In the genomic region with DNA sequence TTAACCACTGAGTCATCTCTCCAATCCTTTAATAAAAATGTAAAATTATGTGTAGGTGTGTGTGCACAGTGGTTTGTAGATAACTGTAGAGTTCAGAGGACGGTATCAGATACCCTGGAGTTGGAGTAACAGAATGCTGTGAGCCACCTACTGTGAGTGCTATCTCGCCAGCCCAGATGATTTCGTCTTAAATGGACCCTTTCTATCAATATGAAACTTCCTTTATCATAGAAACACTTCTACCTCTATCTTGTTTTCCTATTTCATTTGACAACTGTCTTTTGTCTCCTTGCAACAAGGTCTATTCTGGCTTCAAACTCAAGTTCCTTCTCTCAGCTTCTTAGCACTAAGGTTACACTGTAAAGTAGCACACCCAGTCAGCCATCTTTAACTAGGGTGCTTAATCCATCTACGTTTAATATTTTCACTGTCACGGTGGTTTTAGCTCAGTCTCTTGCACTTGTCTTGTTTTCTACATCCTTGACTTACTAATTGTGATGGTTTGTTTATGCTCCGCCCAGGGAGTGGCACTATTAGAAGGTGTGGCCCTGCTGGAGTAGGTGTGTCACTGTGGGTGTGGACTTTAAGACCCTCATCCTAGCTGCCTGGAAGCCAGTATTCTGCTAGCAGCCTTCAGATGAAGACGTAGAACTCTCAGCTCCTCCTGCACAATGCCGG, we compare ENCODE assay signal across 22 mouse cellular contexts. TPM values are rescaled to one million over a fixed set of nuclear protein-coding genes. Genes with fewer than 3 reads are reported as not detected.
DNase-seq lines count a peak whose midpoint lies in the region; ATAC-seq and TF ChIP-seq lines count a peak whose summit lies in the region.
"Had no signal": no experiment of that assay in that cellular context is flagged by ENCODE, and none has a peak within 500 bp of the region (broad histone marks: within the 10 kb centered on the region; RNA-seq: fewer than 3 reads in every experiment).

No protein-coding gene starts in this region.

- no peak overlapping the region for H3K27ac ChIP-seq in stomach, embryonic 15.5 days
- H3K27ac ChIP-seq in stomach, postnatal 0 days (replicated peaks), result no peak overlapping the region
- peak overlapping the region; percentile 83 for H3K27ac ChIP-seq in liver, embryonic 14.5 days
- H3K27ac ChIP-seq in kidney, embryonic 14.5 days (ENCODE audit: low read depth, low read length), result no peak overlapping the region
- H3K27ac ChIP-seq in hindbrain, postnatal 0 days, result no peak overlapping the region
- H3K27ac ChIP-seq: embryonic facial prominence, embryonic 15.5 days; forebrain, embryonic 12.5 days; gastrocnemius, adult 2 months; hindbrain, embryonic 12.5 days had no signal

- 0 out of 2 replicates have a peak, but pooled peaks cover 2% of the 10 kb centered on the region for H3K4me1 ChIP-seq in stomach, embryonic 15.5 days
- H3K4me1 ChIP-seq in stomach, postnatal 0 days (replicated peaks; ENCODE audit: control insufficient read depth, insufficient read depth), result no peaks in the 10 kb centered on the region
- peaks cover 24 to 37% of the 10 kb centered on the region in 2 experiments for H3K4me1 ChIP-seq in liver, embryonic 14.5 days (replicated peaks; ENCODE audit: control insufficient read depth in 2 of 2, insufficient read depth in 2 of 2, low read length in 1 of 2)
- H3K4me1 ChIP-seq in kidney, embryonic 14.5 days (ENCODE audit: control insufficient read depth, insufficient read depth, low read length), result no peaks in the 10 kb centered on the region
- no peaks in the 10 kb centered on the region for H3K4me1 ChIP-seq in hindbrain, postnatal 0 days (ENCODE audit: insufficient read depth, low read length)
- H3K4me1 ChIP-seq: embryonic facial prominence, embryonic 15.5 days; forebrain, embryonic 12.5 days; hindbrain, embryonic 12.5 days had no signal

- H3K9ac ChIP-seq in stomach, embryonic 15.5 days, result no peak overlapping the region
- no peak overlapping the region for H3K9ac ChIP-seq in stomach, postnatal 0 days (ENCODE audit: low read length)
- no peak overlapping the region for H3K9ac ChIP-seq in liver, embryonic 14.5 days (replicated peaks)
- no peak overlapping the region for H3K9ac ChIP-seq in kidney, embryonic 14.5 days (ENCODE audit: low read depth, low read length)
- H3K9ac ChIP-seq in hindbrain, postnatal 0 days (replicated peaks; ENCODE audit: low read length), result no peak overlapping the region
- H3K9ac ChIP-seq: embryonic facial prominence, embryonic 15.5 days; forebrain, embryonic 12.5 days; heart, embryonic 12.5 days; hindbrain, embryonic 12.5 days had no signal

- H3K36me3 ChIP-seq in stomach, embryonic 15.5 days, result no peaks in the 10 kb centered on the region
- H3K36me3 ChIP-seq in stomach, postnatal 0 days (ENCODE audit: control insufficient read depth, insufficient read depth, low read length), result no peaks in the 10 kb centered on the region
- H3K36me3 ChIP-seq in liver, embryonic 14.5 days (replicated peaks; ENCODE audit: control insufficient read depth, insufficient read depth, low read depth), result peaks cover 4% of the 10 kb centered on the region
- peaks cover 4% of the 10 kb centered on the region; the same call in 1 of the 2 replicates for H3K36me3 ChIP-seq in kidney, embryonic 14.5 days (ENCODE audit: control insufficient read depth, insufficient read depth, low read length)
- no peaks in the 10 kb centered on the region for H3K36me3 ChIP-seq in hindbrain, postnatal 0 days (ENCODE audit: insufficient read depth, low read length)
- H3K36me3 ChIP-seq: hindbrain, embryonic 12.5 days had no signal

- H3K27me3 ChIP-seq in stomach, embryonic 15.5 days (replicated peaks), result no peaks in the 10 kb centered on the region
- no peaks in the 10 kb centered on the region for H3K27me3 ChIP-seq in stomach, postnatal 0 days (ENCODE audit: control insufficient read depth, insufficient read depth, low read length)
- no peaks in the 10 kb centered on the region for H3K27me3 ChIP-seq in liver, embryonic 14.5 days (ENCODE audit: control insufficient read depth, insufficient read depth, low read length)
- no peaks in the 10 kb centered on the region for H3K27me3 ChIP-seq in kidney, embryonic 14.5 days (ENCODE audit: control insufficient read depth, insufficient read depth, low read length)
- no peaks in the 10 kb centered on the region for H3K27me3 ChIP-seq in hindbrain, postnatal 0 days (ENCODE audit: insufficient read depth, low read length)
- H3K27me3 ChIP-seq: embryonic facial prominence, embryonic 15.5 days; forebrain, embryonic 12.5 days; heart, embryonic 12.5 days; hindbrain, embryonic 12.5 days had no signal

- TF ChIP-seq CTCF in stomach, postnatal 0 days (IDR thresholded peaks at IDR 0.05; ENCODE audit: low read depth), result no peak
- TF ChIP-seq CTCF in liver, embryonic 14.5 days (IDR thresholded peaks at IDR 0.05; ENCODE audit: low read depth), result no peak
- no peak for TF ChIP-seq CTCF in hindbrain, postnatal 0 days (IDR thresholded peaks at IDR 0.05; ENCODE audit: low read depth)

- WGBS in stomach, embryonic 15.5 days, result 81% methylated on average over 8 of the region's 8 CpGs
- WGBS in stomach, postnatal 0 days, result 85% methylated on average over 8 of the region's 8 CpGs
- WGBS in liver, embryonic 14.5 days (ENCODE audit: insufficient replicate concordance), result 33% methylated on average over 8 of the region's 8 CpGs
- 94% methylated on average over 8 of the region's 8 CpGs for WGBS in kidney, embryonic 14.5 days
- 94% methylated on average over 8 of the region's 8 CpGs for WGBS in hindbrain, postnatal 0 days

- ATAC-seq in stomach, embryonic 15.5 days (ENCODE audit: insufficient read depth, low FRiP score, low read depth), result peak; percentile 58; the same call in 1 of the 2 replicates
- no peak for ATAC-seq in stomach, postnatal 0 days (ENCODE audit: low FRiP score, low TSS enrichment)
- peak; percentile 75 for ATAC-seq in erythroblast, adult 5-6 weeks (replicated peaks; ENCODE audit: low FRiP score, poor library complexity, severe bottlenecking)
- peak; percentile 95 for ATAC-seq in liver, embryonic 14.5 days (ENCODE audit: insufficient read depth)
- no peak for ATAC-seq in kidney, embryonic 14.5 days (ENCODE audit: low FRiP score, low TSS enrichment)
- ATAC-seq in hindbrain, postnatal 0 days, result no peak

- DNase-seq in stomach, postnatal 0 days (ENCODE audit: low spot score), result no peak
- peak; percentile 75 to 78 (median 78) for DNase-seq in liver, embryonic 14.5 days (ENCODE audit: low read depth in 3 of 3, low spot score in 3 of 3)
- no peak for DNase-seq in urinary bladder, postnatal 36 days (ENCODE audit: low spot score in 2 of 2)
- no peak for DNase-seq in spleen, postnatal 4 days (ENCODE audit: low spot score in 2 of 2)
- no peak for DNase-seq in hindbrain, postnatal 0 days (ENCODE audit: low spot score)
- DNase-seq: adrenal gland, adult 8-10 months; cerebellum, adult 11-12 months; cerebellum, postnatal 25 days; gastrocnemius, adult 2 months; heart, postnatal 14 days; kidney, adult 8-10 months; lung, adult 2 months; lung, postnatal 4 days; retina, postnatal 1 day had no signal

- H3K4me2 ChIP-seq in stomach, embryonic 15.5 days, result no peak overlapping the region
- H3K4me2 ChIP-seq in stomach, postnatal 0 days (replicated peaks; ENCODE audit: low read depth), result no peak overlapping the region
- peak overlapping the region; percentile 48 for H3K4me2 ChIP-seq in liver, embryonic 14.5 days (ENCODE audit: low read depth)
- no peak overlapping the region for H3K4me2 ChIP-seq in kidney, embryonic 14.5 days (replicated peaks; ENCODE audit: low read depth, low read length)
- H3K4me2 ChIP-seq in hindbrain, postnatal 0 days (ENCODE audit: low read depth, low read length), result no peak overlapping the region
- H3K4me2 ChIP-seq: embryonic facial prominence, embryonic 15.5 days; forebrain, embryonic 12.5 days; heart, embryonic 12.5 days; hindbrain, embryonic 12.5 days; midbrain, embryonic 11.5 days had no signal

- H3K9me3 ChIP-seq in stomach, embryonic 15.5 days, result no peaks in the 10 kb centered on the region
- H3K9me3 ChIP-seq in stomach, postnatal 0 days (ENCODE audit: control insufficient read depth, low read length), result no peaks in the 10 kb centered on the region
- H3K9me3 ChIP-seq in liver, embryonic 14.5 days (ENCODE audit: control insufficient read depth, low read length), result no peaks in the 10 kb centered on the region; the same call in 1 of the 2 replicates
- H3K9me3 ChIP-seq in kidney, embryonic 14.5 days (ENCODE audit: control insufficient read depth, low read length), result no peaks in the 10 kb centered on the region
- no peaks in the 10 kb centered on the region for H3K9me3 ChIP-seq in hindbrain, postnatal 0 days (ENCODE audit: low read length)
- H3K9me3 ChIP-seq: embryonic facial prominence, embryonic 15.5 days; forebrain, embryonic 12.5 days; heart, embryonic 12.5 days; hindbrain, embryonic 12.5 days had no signal

- no peak for TF ChIP-seq EP300 in stomach, postnatal 0 days (optimal IDR thresholded peaks at IDR 0.05)
- TF ChIP-seq EP300 in liver, embryonic 14.5 days (IDR thresholded peaks at IDR 0.05; ENCODE audit: low read depth), result peak; percentile 87

- H3K4me3 ChIP-seq in stomach, embryonic 15.5 days (replicated peaks), result no peak overlapping the region
- no peak overlapping the region for H3K4me3 ChIP-seq in stomach, postnatal 0 days (ENCODE audit: low read depth, low read length)
- H3K4me3 ChIP-seq in liver, embryonic 14.5 days (ENCODE audit: insufficient read depth in 1 of 2, low read depth in 2 of 2, low read length in 2 of 2), result no peak overlapping the region
- no peak overlapping the region for H3K4me3 ChIP-seq in kidney, embryonic 14.5 days (ENCODE audit: low read length)
- no peak overlapping the region for H3K4me3 ChIP-seq in hindbrain, postnatal 0 days (ENCODE audit: low read length)
- H3K4me3 ChIP-seq: embryonic facial prominence, embryonic 15.5 days; forebrain, embryonic 12.5 days; gastrocnemius, adult 2 months; heart, embryonic 12.5 days; hindbrain, embryonic 12.5 days had no signal

RNA-seq across cellular contexts. Expression of gene Phactr4, which starts 31.1 kb away (rescaled TPM):
- 21.1 and 22.6 TPM in 2 replicates for polyA plus RNA-seq in stomach, embryonic 15.5 days (2015; fragmentation: Nextera tagmentation; extraction: Ambion mirVana)
- polyA plus RNA-seq in stomach, postnatal 0 days (2015; fragmentation: Nextera tagmentation; extraction: Ambion mirVana), result 17.6 and 20.6 TPM in 2 replicates
- total RNA-seq in erythroblast, adult 5-6 weeks (2015; ENCODE audit: low replicate concordance), result 8.8 and 16.9 TPM in 2 replicates
- 14.1 and 28.0 TPM in 2 replicates for total RNA-seq in erythroblast, adult 5-6 weeks (2017; ENCODE audit: low replicate concordance)
- polyA plus RNA-seq in liver, embryonic 14.5 days (2012; rRNA removed), result 6.2 and 7.4 TPM in 2 replicates
- polyA plus RNA-seq in liver, embryonic 14.5 days (2014; fragmentation: Nextera tagmentation; extraction: Ambion mirVana), result 10.9 and 14.0 TPM in 2 replicates
- polyA plus RNA-seq in kidney, embryonic 14.5 days (2014; fragmentation: Nextera tagmentation; extraction: Ambion mirVana), result 22.3 and 31.8 TPM in 2 replicates
- 4.0 and 5.0 TPM in 2 replicates for total RNA-seq in hindbrain, postnatal 0 days (2014; rRNA removed)
- 5.2 and 5.4 TPM in 2 replicates for polyA plus RNA-seq in hindbrain, postnatal 0 days (2015; fragmentation: Nextera tagmentation; extraction: Ambion mirVana)

RNA-seq across cellular contexts. Expression of gene Rcc1, which starts 37.8 kb away (rescaled TPM):
- polyA plus RNA-seq in stomach, embryonic 15.5 days (2015; fragmentation: Nextera tagmentation; extraction: Ambion mirVana), result 68.5 and 74.6 TPM in 2 replicates
- polyA plus RNA-seq in stomach, postnatal 0 days (2015; fragmentation: Nextera tagmentation; extraction: Ambion mirVana), result 23.4 and 25.2 TPM in 2 replicates
- total RNA-seq in erythroblast, adult 5-6 weeks (2015; ENCODE audit: low replicate concordance), result 5.6 and 16.1 TPM in 2 replicates
- 12.4 and 17.8 TPM in 2 replicates for total RNA-seq in erythroblast, adult 5-6 weeks (2017; ENCODE audit: low replicate concordance)
- polyA plus RNA-seq in liver, embryonic 14.5 days (2012; rRNA removed), result 21.5 and 22.2 TPM in 2 replicates
- polyA plus RNA-seq in liver, embryonic 14.5 days (2014; fragmentation: Nextera tagmentation; extraction: Ambion mirVana), result 27.2 and 32.0 TPM in 2 replicates
- polyA plus RNA-seq in kidney, embryonic 14.5 days (2014; fragmentation: Nextera tagmentation; extraction: Ambion mirVana), result 63.6 and 66.2 TPM in 2 replicates
- total RNA-seq in hindbrain, postnatal 0 days (2014; rRNA removed), result 20.7 and 24.4 TPM in 2 replicates
- 28.8 and 29.7 TPM in 2 replicates for polyA plus RNA-seq in hindbrain, postnatal 0 days (2015; fragmentation: Nextera tagmentation; extraction: Ambion mirVana)

Comparison
In these comparisons a context has a peak if more than half of its experiments do, and no peak if none do; other contexts are left out.
1. ATAC-seq: peak in stomach, embryonic 15.5 days (single experiment), erythroblast, adult 5-6 weeks (single experiment) and liver, embryonic 14.5 days (single experiment); none in stomach, postnatal 0 days (single experiment), kidney, embryonic 14.5 days (single experiment) and hindbrain, postnatal 0 days (single experiment).
2. DNase-seq: peak in liver, embryonic 14.5 days (3 of 3); none in stomach, postnatal 0 days (single experiment), urinary bladder, postnatal 36 days (0 of 2), spleen, postnatal 4 days (0 of 2) and hindbrain, postnatal 0 days (single experiment).